Mouse (Mus musculus) urinary bladder, adult 18-20 months (tissue): ENCODE measurements around the gene Epha6.

ENCODE experiments used
- DNase-seq, 2 experiments: peaks; one replicate each; pipeline ENCODE4 v3.0.0; 2022; ENCODE audit warnings: low spot score in 2 of 2, mixed read lengths in 2 of 2

The Epha6 gene

DNA sequence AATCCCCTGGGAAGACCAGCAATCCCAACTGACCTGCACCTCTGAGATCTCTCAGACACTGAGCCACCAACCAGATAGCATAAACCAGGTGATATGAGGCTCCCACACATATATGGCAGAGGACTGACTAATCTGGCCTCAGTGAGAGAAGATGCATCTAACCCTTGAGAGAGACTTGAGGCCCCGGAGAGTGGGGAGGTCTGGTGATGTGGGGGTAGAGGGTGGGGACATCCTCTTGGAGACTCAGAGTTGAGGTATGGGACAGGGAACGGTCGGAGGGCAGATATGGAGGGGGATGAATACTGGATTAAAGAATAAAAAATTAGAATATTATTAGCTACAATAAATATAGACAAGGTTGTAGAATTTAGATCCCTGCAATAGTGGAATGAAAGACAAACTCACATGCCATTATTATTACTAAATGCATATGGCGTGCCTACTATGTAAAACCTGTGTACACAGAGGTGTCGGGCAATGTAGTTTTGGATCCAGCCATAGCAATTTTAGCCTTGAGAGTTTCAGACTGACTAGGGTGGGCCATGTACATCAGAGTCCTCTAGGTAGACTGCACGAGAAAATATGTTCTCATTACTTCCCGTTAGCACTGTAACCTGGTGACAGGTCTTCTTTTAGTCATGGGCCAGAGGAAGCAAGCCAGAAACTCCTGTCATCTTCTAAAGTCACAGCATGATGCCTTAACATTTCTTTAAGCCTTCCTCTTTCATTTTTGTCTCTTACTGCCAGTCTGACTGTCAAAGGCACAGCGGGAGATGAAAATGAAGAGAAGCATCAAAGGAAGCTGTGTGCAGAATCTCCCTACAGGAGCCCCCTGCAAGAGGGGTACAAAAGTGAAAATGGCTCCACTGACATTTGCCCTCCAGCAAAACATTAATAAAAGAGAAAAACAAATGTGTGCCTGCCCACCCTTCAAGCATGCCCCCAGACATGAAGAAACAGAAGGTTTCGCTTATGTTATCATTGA is 338.7 kb downstream of the Epha6 start:
- DNase-seq: no peak

DNA sequence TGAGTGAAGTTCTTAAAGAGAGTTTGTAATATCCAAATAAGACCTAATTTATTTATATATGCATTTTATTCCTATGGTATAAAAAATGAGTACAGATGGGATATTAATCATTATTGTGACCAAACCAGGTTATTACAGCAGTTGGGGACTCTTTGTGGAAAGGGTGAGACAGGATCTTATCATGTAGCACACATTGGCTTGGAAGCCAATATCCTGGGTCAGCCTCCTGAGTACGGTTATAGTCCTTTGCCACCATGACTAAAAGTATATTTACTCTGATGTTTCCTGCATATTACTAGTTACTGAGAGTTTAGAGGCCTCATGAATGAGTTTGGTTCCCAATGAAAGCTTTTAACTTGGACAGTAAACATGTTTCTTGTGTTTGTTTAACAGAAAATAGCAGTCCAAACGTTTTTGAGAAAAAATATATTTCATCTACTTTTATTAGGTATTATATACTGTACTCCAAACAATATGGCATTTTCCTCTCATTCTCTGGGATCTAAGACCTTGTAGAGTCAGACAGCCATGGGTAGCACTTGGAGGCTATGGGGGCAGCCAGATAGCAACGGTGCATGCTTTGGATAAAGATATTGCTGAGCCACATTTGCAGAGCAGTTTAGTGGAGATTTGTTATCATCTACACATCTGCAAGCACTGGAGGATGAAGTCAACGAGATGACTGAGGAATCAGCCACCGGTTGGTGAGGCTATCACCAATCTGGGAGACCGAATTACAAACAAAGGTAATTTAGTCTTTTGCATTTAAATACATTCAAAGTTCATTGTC is 340.4 kb downstream of the Epha6 start:
- DNase-seq: no peak

DNA sequence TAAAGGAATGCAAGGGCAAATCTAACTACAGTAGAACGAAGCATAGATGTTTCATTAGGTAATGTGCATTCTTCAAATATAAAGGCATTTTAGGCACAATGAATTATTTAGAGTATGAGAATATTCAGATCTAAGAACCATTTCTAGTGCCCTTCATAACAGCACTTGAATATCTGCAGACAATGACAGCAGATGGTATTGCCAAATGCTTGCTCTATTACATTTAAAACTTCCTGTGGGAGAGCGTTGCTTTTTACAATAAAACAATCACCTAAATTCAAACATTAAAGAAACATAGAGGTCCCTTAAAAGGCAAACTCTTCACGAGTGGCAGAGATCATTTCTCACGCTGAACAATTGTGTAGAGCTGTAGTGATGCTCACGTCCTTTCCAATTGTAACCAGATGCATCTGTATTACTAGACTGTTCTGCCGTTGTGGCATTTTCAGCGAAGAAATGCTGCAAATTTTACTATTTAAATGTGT is 347.1 kb downstream of the Epha6 start:
- DNase-seq: no peak

DNA sequence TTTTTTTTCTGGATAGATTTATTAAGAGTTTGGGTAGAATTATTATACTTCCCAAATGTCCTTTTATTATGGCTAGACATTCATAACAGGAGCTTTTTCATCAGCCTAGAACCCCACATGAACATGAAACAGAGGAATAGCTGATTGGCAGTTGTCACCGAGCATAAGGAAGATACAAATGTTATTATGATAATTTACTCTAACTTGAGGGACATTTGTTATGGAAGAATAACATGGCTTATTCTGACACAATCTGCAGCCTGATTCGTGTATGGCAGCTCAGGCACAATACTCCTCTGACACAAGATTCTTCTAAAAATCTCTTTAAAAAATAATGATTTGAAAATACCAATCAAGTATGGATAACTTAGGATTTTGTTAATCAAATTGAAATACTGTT is 347.7 kb downstream of the Epha6 start:
- no peak for DNase-seq

DNA sequence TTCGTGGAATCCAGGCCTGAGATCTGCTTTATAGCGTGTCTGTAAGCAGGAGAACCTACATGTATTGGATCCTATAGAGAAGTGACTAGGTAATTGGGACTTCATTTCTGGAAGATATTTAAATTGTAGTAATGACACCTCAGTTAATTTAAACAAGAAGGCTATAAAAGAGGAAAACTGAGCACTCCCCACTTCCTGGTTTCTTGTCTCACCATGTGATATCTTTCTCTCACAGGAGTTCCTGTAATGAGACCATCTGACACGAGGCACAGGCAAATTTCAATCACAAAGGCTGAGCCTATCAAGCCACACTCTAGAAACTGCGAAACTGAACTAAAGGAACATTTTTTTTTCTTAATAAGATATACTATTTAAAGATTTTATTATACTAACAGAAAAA is 348.3 kb downstream of the Epha6 start:
- DNase-seq: no peak

DNA sequence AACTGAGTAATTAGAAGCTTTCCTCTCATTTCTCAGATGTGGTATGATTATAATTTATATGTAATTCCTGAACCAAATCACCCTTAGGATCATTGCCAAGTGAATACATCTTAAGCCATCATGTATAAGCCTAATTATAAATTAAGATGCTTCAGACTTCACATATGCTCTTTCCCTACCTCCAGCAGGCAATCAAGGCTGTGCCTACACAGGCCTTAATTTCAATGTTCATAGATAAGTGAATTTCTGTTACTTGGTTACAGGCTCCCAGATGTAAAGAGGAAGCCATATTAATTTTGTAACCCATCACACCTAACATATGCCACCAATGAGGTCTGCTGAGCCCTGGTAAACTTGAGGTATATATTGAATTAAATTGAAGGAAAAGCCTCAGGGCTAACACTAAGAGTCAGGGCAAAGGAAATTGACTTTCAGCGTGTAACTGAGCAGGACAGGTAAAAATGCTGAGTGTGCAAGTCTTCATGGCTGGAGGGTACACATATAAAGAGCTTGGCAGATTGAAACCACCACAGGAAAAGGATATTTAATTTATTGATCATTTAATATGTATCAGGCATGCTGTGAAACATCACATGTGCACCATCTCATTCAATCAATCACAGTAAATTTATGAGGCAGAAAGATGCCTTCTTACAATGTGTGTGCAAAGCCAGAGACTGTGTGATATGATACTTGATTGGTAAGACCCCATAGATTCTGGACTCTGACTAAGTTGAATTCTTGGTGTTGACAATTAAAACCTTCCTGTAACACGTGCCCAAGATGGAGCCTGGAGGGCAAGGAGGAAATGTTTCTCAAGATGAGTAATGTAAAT is 365.8 kb downstream of the Epha6 start:
- DNase-seq: no peak

DNA sequence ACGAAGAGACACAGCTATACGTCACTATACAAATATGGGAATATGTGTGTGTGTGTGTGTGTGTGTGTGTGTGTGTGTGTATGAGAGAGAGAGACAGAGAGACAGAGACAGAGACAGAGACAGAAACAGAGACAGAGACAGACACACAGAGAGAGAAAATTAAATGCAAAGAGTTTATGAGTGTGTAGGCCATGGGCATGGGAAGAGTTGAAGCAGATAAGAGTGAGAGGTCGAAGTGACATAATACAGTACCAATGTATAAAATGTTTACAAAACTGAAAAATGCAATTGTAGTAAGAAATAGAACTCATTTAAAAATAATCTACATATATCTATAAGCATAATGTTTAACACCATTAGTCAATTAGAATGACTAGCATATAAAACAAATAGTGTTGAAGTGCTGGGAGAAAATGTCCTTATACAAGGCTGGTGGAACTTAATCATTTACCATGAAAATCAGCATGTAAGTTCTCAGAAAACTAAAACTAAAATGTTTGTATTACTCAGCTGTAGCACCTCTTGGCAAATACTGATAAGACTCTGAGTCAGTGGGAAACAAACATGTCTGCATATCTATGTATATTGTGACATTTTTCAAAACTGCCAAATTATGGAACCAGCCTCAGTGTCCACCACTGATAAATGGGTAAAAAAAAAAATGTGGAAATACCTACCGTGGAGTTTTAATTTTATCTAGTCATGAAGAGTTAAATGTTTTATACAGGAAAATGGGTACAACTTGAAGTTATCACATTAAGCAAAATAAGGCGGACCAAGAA is 371.2 kb downstream of the Epha6 start:
- DNase-seq: no peak

DNA sequence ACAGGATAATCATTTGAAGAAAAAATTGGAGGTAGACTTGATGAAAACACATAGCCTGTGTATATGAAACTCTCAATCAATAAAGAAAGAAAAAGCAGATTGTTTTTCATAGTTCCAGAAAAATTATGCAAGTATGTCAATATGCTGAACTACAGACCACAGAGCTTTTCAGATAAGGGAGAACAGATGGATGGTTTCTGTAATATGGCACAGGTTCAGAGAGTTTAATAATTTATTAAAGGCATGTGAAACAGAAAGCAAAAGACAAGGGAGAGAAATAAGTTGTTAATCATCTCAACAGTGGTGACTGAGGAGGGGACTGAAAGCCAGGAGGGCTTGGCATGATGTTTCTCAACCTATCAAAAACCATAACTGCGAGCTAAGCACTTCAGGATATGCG is 372.3 kb downstream of the Epha6 start:
- DNase-seq: no peak

DNA sequence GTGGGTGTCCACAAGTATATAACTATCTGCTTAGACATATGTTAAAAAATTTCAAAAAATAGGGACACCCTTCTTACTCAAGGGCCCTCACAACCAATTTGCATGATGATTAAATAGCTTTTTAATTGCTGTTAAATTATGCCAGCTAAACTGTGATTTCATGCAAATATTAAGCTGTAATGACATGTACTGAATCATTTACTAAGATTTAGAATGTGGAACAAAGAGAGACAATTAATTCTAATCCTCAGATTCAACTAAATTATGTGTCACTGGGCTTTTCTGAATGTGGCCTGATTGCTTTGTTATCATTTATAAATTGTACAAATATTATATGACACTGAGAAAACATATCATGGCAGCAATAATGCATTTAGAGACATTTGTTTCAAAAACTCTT is 396.2 kb downstream of the Epha6 start:
- DNase-seq: no peak

DNA sequence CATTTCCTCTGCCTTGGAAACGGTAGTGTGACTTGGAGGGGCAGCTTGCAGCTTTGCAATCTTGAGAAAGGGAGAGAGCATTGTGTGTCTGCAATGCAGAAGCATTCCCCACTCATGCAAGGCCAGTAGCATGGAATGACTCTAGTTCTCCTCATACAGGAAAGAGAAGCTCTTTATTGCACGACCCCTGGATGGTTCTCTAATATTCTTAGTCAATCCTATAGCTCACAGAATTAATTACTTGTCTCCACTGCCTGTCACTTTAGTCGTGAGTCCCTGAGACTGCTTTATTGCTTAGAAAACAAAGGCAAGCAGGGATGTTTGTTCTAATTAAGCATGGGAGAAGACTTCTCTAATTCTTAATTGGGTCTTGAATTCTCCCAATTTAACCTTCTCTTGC is 429.8 kb downstream of the Epha6 start:
- DNase-seq: no peak

DNA sequence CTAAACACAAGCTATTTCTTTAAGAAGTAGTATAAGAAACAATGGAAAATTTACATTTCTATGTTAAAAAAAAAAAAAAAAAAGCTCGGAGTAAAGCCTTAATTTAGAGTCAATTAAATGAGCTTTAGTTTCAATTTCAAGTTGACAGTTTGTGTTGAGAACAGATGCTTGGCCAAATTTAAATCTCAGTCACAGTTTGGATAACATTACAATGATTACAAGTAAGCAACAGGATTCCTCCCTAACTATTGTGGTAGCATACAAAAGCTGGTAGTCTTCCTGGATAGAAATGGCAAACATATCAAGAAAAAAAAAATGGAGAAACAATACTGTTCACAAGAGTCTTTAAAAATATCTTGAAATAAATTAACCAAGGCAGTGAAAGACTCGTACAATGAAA is 452.9 kb downstream of the Epha6 start:
- DNase-seq: no peak

DNA sequence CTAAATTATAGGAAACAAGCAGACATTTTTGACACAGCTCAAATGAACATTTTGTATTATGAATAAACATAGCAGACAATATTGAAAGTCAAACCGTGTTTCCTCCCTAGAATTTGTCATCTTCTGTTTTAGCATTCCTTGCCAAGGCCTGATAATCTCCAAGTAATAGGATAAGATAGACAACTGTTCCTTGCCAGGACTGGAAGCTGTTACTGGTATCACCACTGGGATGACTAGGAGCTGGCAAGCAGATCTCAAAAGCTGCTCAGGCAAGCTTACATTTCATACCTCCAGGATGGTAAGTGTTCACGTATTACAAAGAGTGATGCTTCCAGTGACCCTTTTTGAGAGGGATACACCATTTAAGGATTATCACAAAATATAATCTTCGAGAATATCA is 461.0 kb downstream of the Epha6 start:
- no peak for DNase-seq

DNA sequence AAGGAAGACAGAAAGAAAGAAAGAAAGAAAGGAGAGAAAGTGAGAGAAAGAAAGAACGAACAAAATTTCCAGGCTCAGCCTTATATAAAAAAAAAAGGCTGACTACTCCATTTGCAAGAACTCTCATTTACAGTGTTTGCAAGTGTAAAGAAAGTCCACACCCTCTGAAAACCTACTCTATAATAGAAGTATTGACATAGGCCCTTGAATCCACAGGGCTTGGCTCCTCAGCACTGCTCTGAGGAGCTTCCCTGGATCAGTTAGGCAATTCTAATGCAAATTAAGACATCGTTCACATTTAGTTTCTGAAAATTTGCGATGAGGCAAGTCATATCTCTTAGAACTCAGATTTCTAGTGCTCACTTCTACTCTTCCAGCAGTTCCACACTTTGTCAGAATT is 483.9 kb downstream of the Epha6 start:
- DNase-seq: no peak

DNA sequence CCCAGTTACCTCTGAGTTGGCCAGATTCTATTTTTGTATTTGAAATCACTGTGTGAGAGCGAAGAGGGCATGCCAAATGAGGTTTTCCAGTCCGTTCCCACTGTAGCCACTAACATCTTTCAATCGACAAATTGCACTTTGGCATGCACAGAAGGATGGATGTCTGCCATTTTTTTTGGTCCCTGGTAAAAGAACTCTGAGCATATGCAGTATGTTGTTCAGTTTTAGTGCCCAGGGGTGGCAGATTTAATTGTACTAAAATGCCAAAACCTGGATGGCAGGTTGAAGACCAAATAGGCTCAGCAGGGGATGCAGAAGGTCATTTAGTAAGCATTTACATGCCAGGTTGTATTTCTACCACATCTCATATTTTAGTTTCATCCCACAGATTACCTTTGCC is 503.1 kb downstream of the Epha6 start:
- no peak for DNase-seq

DNA sequence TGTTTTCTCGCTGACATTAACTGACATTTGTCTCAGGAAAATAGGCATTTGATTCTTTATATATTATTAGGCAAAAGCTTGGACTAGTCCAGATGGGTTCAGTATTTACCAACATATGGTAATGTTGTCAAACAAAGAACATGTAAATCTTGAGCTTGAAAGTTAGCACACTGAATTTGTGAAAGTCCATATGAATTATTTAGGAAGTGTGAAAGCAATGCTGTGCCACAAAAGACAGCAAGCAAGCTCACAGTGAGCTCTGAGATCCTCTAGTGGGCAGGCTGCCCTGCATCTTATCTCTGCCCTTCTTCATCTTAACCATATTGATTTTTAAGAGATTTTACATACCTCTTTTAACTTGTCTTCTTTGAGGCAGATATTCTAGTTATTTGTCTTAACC is 510.0 kb downstream of the Epha6 start:
- DNase-seq: no peak

DNA sequence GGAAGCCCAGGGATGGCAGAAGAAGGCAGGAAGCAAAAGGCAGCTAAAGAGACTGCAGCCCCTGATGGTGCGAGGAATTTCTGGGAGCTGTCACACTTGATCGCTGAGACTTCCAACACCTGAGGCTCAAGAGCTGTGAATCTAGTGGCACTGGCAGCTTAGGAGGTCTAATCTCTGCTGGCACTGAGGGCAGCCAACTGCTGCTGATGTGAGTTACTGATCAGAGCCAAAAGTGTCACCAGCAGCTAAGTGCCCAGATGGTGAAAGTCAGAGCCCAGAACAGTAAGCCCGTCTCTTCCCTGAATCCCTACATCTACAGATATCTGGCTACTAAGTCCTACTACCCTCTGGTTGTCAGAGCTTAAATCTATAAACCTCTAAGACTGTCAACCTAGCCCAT is 518.4 kb downstream of the Epha6 start:
- DNase-seq: no peak

DNA sequence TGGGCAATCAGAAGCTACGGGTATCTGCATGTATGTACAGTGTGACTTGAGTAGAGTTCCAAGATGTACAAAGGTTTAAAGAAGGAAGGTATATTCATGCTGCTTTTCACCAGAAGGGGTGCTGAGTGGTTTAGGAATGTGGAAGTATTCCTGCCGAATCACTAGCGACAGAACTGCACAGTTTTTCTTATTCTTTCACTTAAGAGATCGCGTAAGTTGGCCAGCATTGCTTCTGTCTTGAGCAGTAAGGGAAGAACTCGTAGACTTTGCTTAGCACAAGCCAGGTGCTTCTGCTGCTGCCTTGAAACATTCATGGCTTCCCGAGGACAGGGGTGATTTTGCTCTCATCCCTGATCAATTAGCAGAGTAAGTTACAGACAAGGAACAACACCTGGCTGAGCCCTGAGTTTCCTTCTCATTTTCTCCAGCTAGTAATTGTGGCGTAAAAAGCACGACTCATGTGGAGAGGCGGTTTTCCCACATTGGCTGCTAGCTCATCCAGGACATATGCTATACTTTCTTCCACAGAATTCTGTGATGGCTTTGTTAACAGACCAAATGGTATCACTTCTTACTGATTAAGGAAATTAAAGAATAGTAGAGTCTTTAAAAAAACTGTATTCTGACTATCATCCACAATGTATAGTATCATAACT is 534.7 kb downstream of the Epha6 start:
- DNase-seq: no peak

DNA sequence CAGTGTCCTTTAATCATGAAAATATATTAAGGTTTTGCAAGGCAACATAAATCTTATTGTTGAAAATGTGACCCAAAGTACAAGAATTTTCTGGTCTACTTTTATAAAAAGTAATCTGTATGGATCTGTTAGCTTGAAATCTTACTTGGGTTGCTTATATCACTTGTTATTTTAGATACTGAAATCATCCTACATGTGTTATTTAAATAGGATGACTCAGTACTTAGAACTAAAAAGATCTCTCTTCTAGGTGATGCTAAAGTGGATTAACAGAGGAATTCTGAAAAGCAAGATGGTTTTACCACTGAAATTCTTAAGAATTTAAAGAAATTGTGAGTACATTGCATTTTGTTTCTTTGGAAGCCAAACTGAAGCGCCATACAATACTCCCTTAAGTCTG is 561.5 kb downstream of the Epha6 start:
- no peak for DNase-seq

DNA sequence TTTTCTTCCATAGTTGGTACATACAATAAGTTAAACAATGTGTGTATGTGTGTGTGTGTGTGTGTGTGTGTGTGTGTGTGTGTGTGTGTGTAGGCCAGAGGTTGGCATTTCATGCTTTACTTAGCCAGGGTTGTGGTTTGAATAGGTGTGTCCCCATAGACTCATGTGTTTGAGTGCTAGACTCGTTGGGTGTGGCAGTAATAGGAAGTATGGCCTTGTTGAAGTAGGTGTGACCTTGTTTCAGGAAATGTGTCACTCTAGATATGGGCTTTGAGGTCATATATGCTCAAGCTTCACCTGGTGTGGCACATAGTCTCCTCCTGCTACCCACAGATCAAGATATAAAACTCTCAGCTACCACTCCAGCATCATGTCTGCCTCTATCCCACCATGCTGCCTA is 577.0 kb downstream of the Epha6 start:
- DNase-seq: no peak

DNA sequence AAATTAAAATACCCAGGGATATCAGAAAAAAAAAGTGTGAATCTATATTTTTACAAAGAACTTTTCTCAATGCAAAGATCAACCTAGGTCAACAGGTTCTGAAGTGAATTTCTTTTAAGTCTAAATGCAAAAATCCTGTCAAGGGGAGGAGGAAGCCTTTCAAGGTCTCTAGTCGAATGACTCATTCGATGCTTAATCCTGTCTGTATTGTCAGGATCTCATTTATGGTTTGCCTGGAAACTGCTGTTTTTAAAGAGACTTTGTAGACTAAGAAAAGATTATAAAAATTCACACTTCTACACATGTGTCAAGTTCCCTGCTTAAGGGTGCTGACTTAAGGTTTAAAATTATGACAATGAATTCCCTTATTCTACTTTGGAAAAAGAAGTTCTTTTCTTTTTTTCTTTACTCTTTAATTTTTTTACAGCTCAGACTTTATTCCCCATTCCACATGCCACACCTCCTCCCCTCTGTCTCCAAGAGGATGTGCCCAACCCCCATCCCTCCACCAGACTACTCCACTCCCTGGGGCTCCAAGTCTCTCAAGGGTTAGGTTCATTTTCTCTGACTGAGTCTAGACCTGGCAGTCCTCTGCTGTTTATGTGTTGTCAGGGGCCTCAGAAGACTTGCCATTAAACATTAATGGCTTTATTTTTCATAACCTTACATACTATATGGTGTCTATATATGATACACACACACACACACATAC is 598.3 kb downstream of the Epha6 start:
- no peak for DNase-seq
